Mouse (Mus musculus) spleen, adult 12 weeks (tissue): ENCODE results near the gene Hgd.
"Not testable (repeated sequence)": the region's sequence is repeated elsewhere in the genome, so short reads cannot be mapped to it uniquely, and the experiment has no call there.

ENCODE experiments used
- DNase-seq: peaks from one replicate; pipeline ENCODE4 v3.0.0; 2022; ENCODE audit warnings: low spot score

Gene Hgd

GRCm38 (mm10) chr16:37629011-37629410 lies 49.1 kb downstream of the Hgd start:
- no peak for DNase-seq

GRCm38 (mm10) chr16:37634578-37634977 lies 54.6 kb downstream of the Hgd start:
- DNase-seq, result no peak

GRCm38 (mm10) chr16:37635095-37635494 lies 55.1 kb downstream of the Hgd start:
- no peak for DNase-seq

- no peak for DNase-seq
Observed at GRCm38 (mm10) chr16:37636107-37636506, 56.2 kb downstream of the Hgd start.

GRCm38 (mm10) chr16:37637802-37638201 lies 57.8 kb downstream of the Hgd start:
- DNase-seq, result no peak

GRCm38 (mm10) chr16:37640522-37640921 lies 60.6 kb downstream of the Hgd start:
- DNase-seq, result not testable (repeated sequence)

- DNase-seq, result no peak
Observed at GRCm38 (mm10) chr16:37644486-37644885, 64.5 kb downstream of the Hgd start.

GRCm38 (mm10) chr16:37645211-37645610 lies 65.3 kb downstream of the Hgd start:
- no peak for DNase-seq

- DNase-seq, result no peak
Observed at GRCm38 (mm10) chr16:37645799-37646198, 65.8 kb downstream of the Hgd start.

- no peak for DNase-seq
Observed at GRCm38 (mm10) chr16:37647067-37647466, 67.1 kb downstream of the Hgd start.

GRCm38 (mm10) chr16:37647936-37648335 lies 68.0 kb downstream of the Hgd start:
- no peak for DNase-seq

GRCm38 (mm10) chr16:37649068-37649467 lies 69.1 kb downstream of the Hgd start:
- DNase-seq, result no peak

- DNase-seq, result no peak
Observed at GRCm38 (mm10) chr16:37651467-37651866, 71.5 kb downstream of the Hgd start.

GRCm38 (mm10) chr16:37652654-37653053 lies 72.7 kb downstream of the Hgd start:
- no peak for DNase-seq

- DNase-seq, result no peak
Observed at GRCm38 (mm10) chr16:37653058-37653457, 73.1 kb downstream of the Hgd start.

- DNase-seq, result peak; percentile 86
Observed at GRCm38 (mm10) chr16:37653731-37654657, 74.0 kb downstream of the Hgd start, which contains the start of gene Ndufb4. Ndufb4 (minus strand) TSS chr16:37654453.

- no peak for DNase-seq
Observed at GRCm38 (mm10) chr16:37654831-37655455, 75.0 kb downstream of the Hgd start.

GRCm38 (mm10) chr16:37655756-37656347 lies 75.9 kb downstream of the Hgd start:
- no peak for DNase-seq

GRCm38 (mm10) chr16:37656796-37657195 lies 76.8 kb downstream of the Hgd start:
- no peak for DNase-seq

GRCm38 (mm10) chr16:37663643-37664459 lies 83.9 kb downstream of the Hgd start:
- no peak for DNase-seq

- DNase-seq, result no peak
Observed at GRCm38 (mm10) chr16:37665394-37665935, 85.5 kb downstream of the Hgd start.
